Mouse (Mus musculus): ENCODE measurements around the gene Trf. TPM values are rescaled to one million over a fixed set of nuclear protein-coding genes. Genes with fewer than 3 reads are reported as not detected.

Gene Trf
- polyA plus RNA-seq, 1 experiment, result 19.6 TPM

- WGBS, result 53% methylated on average over 2 of the region's 2 CpGs
- TF ChIP-seq POLR2A (IDR thresholded peaks at IDR 0.05; ENCODE audit: low read depth, low read length), result no peak
- TF ChIP-seq CTCF (IDR thresholded peaks at IDR 0.05; ENCODE audit: extremely low read depth, insufficient read length, insufficient replicate concordance, low read depth, low read length), result no peak
Measured at GRCm38 (mm10) chr9:103154568-103154967, 75.7 kb downstream of the Trf start.

More at GRCm38 (mm10) chr9:103154568-103154967, 75.7 kb downstream of the Trf start:
- Histone ChIP-seq H3K4me3 (ENCODE audit: low read depth, low read length) (no peak overlapping the region), H3K27ac (ENCODE audit: insufficient read depth, low read depth, low read length) (no peak overlapping the region), H3K4me1 (ENCODE audit: control insufficient read depth, insufficient read depth, insufficient read length, low read length) (no peaks in the 10 kb centered on the region), H3K36me3 (ENCODE audit: control insufficient read depth, insufficient read depth, low read length) (no peaks in the 10 kb centered on the region), H3K27me3 (ENCODE audit: control insufficient read depth, insufficient read depth, low read length) (no peaks in the 10 kb centered on the region)

Other genes with a start within 250 kb of the Trf start
- gene Slco2a1, start 241.7 kb downstream of the Trf start, polyA plus RNA-seq (2012; rRNA removed), result 38.0 and 84.7 TPM in 2 replicates
- gene Rab6b, start 118.7 kb downstream of the Trf start, polyA plus RNA-seq (2012; rRNA removed), result 3.3 and 11.6 TPM in 2 replicates
- 23.0 and 36.4 TPM in 2 replicates for gene Srprb, start 28.3 kb downstream of the Trf start, polyA plus RNA-seq (2012; rRNA removed)
- 0.72 and 1.5 TPM in 2 replicates for gene Gm20425, start 137 bp downstream of the Trf start, polyA plus RNA-seq (2012; rRNA removed)
- gene 1300017J02Rik, start 74.6 kb upstream of the Trf start, polyA plus RNA-seq (2012; rRNA removed), result 0.05 TPM in 1 of 2 replicates, not detected in the other
- 3.7 and 7.4 TPM in 2 replicates for gene Topbp1, start 74.8 kb upstream of the Trf start, polyA plus RNA-seq (2012; rRNA removed)
- gene Cdv3, start 135.4 kb upstream of the Trf start, polyA plus RNA-seq (2012; rRNA removed), result 24.4 and 60.1 TPM in 2 replicates
- 0.18 and 1.1 TPM in 2 replicates for gene Bfsp2, start 250.0 kb upstream of the Trf start, polyA plus RNA-seq (2012; rRNA removed)

Data from small intestine, adult 2 months (tissue).